Mouse (Mus musculus): ENCODE results near the gene Eml6.

- no peak for TF ChIP-seq CTCF (IDR thresholded peaks at IDR 0.05; ENCODE audit: control insufficient read depth, insufficient read depth, insufficient replicate concordance, low read depth, low read length)
- TF ChIP-seq POLR2A (IDR thresholded peaks at IDR 0.05; ENCODE audit: control insufficient read depth, low read depth, low read length) = no peak
Observed at GRCm38 (mm10) chr11:29706845-29707244, 319.0 kb downstream of the Eml6 start.
